Mouse (Mus musculus) cerebellum, postnatal 25 days (tissue): ENCODE data around the gene Dcun1d2.
"Not testable (repeated sequence)": the region's sequence is repeated elsewhere in the genome, so short reads cannot be mapped to it uniquely, and the experiment has no call there.

ENCODE experiments used
- DNase-seq, 2 experiments: peaks; one replicate each; pipeline ENCODE4 v3.0.0; 2021; ENCODE audit warnings: mixed read lengths in 2 of 2

Dcun1d2 gene

GRCm38 (mm10) chr8:13287692-13288623 lies at the start of gene Dcun1d2, which contains the start of gene Tmco3:
TSS of gene Dcun1d2 (minus strand) at chr8:13288131.
TSS of gene Tmco3 (plus strand) at chr8:13288190.
- DNase-seq, result peak; percentile 99

DNA sequence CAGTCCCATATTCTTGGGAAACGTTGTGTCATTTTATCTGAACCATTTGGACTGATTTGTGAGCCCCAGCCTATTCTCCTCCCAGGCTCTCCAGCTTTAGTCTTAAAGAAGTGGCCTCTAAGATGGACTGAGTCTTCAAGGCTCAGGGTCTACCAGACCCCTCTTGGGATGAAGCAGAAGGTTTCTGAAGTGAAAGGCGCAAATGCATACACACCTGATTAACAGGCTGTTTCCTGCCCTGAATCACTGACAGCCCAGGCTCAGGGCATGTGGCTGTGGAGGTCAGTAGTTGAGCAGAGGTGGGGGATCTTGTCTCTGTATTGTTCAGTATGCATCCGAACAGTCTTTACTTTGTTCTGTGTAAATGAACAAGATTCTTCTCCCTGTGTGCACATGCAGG lies 49.7 kb upstream of the Dcun1d2 start:
- no peak for DNase-seq

DNA sequence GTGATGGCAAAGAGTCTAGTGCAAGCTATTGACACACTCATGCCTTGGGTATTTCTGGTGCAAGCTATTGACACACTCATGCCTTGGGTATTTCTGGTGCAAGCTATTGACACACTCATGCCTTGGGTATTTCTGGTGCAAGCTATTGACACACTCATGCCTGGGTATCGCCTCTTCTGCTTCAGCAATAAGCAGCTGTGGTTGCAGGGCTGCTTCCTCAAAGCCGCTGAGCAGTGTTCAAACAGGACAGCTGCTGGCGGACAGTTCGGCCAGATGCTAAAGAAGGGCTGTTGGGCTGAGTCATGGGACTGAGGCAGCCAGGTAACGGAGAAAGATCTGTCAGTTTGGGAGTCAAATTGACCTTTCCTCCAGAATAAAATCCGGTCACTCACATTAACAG lies 49.3 kb upstream of the Dcun1d2 start:
- DNase-seq, result not testable (repeated sequence)

- no peak for DNase-seq
Observed at GRCm38 (mm10) chr8:13334671-13335070, 46.7 kb upstream of the Dcun1d2 start.

GRCm38 (mm10) chr8:13326598-13326997 lies 38.7 kb upstream of the Dcun1d2 start:
- peak in 1 of 2 experiments; percentile 21 for DNase-seq

DNA sequence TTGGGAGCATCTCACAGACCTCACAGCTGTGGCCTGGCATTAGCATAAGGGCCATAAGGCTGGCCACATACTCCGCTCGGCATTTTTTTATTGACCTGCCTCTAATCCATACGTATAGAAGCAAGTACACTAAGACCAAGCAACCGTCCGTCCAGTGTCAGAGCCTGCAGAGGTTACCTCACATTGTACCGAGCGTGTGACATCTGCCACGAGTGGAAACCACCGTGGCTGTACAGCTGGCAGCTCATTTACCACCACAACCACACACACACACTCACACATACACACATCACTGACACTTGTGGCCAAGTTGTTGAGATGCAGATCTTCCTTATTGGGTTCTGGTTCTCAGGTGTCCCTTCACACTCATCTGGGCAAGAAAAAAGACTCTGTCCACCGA lies 28.7 kb upstream of the Dcun1d2 start:
- no peak for DNase-seq

DNA sequence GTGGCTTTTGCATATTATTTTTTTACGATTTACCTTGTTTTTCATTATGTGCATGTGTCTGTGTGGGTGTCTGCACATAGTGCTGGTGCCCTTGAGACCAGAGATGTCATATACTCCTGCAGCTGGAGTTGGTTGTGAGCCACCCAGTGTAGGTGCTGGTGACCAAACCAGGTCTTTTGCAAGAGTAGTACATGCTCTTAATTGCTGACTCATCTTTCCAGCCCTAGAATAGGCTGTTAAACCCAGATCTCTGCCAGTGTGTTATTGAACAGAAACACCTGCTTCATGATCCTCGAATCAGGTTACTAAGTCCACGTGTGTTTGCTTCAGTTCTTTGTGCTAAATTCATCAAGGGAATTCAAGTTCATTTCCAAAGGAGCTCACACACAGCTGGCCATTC lies 27.0 kb upstream of the Dcun1d2 start:
- no peak for DNase-seq

- no peak for DNase-seq
Observed at GRCm38 (mm10) chr8:13306916-13307315, 19.0 kb upstream of the Dcun1d2 start.

DNA sequence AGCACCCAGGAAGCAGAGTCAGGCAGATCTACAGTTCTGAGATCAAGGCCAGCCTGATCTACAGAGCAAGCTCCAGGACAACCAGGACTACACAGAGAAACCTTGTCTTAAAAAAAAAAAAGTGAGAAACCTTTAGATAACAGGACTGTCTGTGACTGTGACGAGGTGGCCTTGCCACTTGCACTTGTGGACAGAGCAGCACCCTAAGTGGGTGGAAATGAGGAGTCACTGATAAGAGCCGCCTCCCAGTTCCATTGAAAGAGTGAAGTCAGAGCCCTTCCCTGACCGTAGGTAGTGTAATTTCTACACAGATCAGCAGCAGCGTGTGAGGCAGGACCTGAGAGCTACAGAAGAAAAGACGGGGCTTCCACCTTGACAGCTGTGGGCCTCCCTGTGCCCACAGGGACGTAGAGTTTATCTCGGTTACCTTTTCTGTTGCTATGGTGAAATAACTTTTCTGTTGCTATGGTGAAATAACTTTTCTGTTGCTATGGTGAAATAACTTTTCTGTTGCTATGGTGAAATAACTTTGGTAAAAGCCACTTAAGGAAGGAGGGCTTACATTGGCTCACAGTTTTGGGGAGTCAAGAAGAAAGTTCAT lies 18.5 kb upstream of the Dcun1d2 start:
- no peak for DNase-seq

GRCm38 (mm10) chr8:13305884-13306283 lies 18.0 kb upstream of the Dcun1d2 start:
- DNase-seq, result no peak

- no peak for DNase-seq
Observed at GRCm38 (mm10) chr8:13305459-13305858, 17.5 kb upstream of the Dcun1d2 start.

DNA sequence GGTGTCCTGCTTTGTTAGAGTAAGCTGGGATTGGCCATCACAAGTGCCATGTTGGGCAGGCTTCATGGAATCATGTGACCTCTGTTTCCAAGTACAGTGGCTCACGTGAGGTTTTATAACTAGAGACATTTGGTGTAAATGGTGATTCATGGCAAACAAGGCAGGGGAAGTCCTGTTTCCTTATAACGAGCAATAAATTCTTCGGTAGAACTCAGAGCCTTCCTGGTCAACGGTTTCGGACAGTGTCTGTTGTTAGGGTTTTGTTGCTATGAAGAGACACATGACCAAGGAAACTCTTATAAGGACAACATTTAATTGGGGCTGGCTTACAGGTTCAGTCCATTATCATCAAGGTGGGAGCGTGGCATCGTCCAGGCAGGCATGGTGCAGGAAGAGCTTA lies 13.1 kb upstream of the Dcun1d2 start:
- DNase-seq, result no peak

DNA sequence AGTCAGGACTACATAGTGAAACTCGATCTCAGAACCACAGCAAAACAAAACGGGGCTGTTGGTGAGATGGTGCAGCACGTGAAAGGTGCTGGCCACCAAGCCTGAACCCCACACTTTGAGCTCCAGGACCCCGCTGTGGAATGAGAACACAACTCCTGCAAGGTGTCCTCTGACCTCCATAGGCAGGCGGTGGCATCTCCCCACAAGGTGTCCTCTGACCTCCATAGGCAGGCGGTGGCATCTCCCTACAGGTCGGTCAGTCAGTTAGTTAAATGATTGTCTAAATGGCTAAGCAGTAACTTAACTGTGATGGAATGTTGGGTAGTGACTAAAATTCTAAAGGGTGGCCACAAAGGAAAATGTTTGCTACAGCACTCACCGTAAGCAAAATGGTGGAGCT lies 11.6 kb upstream of the Dcun1d2 start:
- no peak for DNase-seq

- no peak for DNase-seq
Observed at GRCm38 (mm10) chr8:13293677-13294470, 5.9 kb upstream of the Dcun1d2 start.

DNA sequence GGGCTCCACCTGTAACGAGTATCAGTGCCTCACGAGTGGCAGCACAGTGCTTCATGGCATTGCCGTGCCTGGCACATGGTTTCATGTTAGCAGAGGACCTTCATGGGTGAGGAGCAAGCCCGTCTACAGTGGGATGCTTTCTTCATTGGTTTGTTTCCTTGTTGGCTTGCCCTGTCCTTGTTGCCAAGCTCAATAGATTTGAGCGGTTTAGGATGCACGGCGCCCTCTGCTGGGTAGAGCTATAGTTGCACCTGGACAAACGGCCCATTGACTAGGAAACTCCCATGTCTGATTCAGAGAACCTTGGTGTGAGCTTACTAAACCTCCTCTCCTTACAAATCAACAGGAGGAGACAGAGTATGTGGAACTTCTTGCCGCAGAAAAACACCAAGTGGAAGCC lies 4.4 kb upstream of the Dcun1d2 start:
- DNase-seq, result peak; percentile 84 to 86

DNA sequence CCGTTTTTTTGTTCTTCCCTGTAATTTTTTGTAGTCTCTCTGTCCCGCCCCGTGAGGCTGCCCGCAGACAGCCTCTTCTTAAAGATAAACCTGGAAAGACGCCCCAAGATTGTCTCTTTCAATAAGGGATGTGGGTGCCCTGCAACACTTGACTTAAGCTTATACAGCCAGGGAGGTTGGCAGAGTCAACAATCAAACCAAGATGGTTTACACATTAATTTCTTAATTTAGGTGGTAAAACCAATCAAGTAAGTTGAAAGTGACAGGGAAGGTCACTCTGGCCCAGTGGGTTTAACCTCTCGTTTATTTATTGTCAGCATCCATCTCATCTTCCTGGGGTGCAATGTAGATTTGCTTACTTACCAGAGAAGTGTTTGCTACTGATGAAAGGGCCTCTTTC lies 715 bp upstream of the Dcun1d2 start:
- DNase-seq, result no peak

DNA sequence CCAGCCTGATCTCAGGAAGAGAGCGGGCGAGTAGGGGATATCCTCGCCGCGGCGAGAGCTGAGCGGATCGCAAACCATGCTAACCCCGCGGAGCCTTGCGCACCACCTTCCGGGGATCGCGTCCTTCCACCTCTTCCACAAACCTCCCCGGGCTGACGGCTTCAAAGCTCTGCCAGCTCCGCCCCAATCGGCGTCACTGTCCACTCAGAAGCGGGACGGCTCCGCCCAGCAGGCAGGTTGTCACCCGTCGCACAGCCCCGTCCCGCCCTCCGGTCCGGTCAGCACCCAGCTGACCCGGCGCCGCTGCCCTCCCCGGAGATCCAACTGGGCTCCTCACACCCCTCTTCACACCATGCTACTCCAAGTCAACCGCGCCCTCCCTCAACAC lies 633 bp downstream of the Dcun1d2 start:
- peak in 1 of 2 experiments; percentile 94 for DNase-seq

- no peak for DNase-seq
Observed at GRCm38 (mm10) chr8:13283200-13283599, 4.7 kb downstream of the Dcun1d2 start.

- no peak for DNase-seq
Observed at GRCm38 (mm10) chr8:13276941-13277447, 10.9 kb downstream of the Dcun1d2 start.

GRCm38 (mm10) chr8:13272834-13273233 lies 15.1 kb downstream of the Dcun1d2 start:
- no peak for DNase-seq

GRCm38 (mm10) chr8:13267566-13267965 lies 20.4 kb downstream of the Dcun1d2 start:
- no peak for DNase-seq

DNA sequence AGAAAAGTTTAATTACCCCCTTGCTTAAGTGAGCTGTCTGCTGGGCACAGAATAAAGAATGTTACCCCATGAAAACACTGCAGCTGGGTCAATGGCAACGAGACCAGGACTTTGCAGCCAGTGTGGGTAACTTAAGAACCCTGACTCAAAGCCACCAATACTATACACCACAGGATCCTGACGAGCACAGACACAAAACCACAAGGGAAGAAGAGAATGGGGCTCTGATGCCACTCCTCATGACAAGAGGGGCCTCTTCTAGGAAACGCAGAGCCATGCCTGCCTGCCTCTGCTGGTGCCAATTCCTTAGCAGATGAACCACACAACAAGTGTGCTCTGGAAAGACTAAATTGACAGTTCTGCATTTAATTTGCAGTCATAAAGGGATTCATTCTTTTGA lies 24.6 kb downstream of the Dcun1d2 start:
- no peak for DNase-seq

DNA sequence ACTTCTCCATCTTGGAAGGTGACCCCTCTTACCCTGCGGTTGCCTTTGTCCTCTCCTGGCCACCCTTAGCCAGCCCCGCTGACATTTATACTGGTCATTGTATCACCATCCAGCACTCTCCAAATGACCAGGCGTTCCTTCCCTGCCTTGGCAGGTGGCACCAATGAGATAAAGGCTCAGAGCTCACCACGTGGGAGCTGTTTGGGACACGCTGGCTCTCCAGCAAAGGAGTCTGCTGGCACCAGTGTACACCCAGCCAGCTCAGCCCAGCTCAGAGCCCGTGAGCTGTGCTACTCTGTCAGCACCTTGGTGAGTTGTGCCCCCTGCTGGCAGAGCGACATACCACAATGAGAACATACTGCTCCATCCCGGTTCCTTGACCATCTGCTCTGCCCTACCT lies 33.9 kb downstream of the Dcun1d2 start, which contains the start of gene Adprhl1:
Gene Adprhl1 (minus strand): TSS at position 144 of the 400 bp plus-strand sequence.
- DNase-seq, result peak; percentile 70 to 84
